Mouse (Mus musculus) liver, postnatal 0 days (tissue): ENCODE measurements around the gene Ddx39b.

Experiments used
- CTCF ChIP-seq: sonication (generic); IDR thresholded peaks from 2 replicates; pipeline ENCODE4 v1.5.1; 2016; ENCODE audit warnings: antibody characterized with exemption, low read depth
- EP300 ChIP-seq: IDR thresholded peaks from 2 replicates; pipeline ENCODE4 v1.6.1; 2016; ENCODE audit warnings: antibody characterized with exemption, low read depth, mild to moderate bottlenecking

DNA sequence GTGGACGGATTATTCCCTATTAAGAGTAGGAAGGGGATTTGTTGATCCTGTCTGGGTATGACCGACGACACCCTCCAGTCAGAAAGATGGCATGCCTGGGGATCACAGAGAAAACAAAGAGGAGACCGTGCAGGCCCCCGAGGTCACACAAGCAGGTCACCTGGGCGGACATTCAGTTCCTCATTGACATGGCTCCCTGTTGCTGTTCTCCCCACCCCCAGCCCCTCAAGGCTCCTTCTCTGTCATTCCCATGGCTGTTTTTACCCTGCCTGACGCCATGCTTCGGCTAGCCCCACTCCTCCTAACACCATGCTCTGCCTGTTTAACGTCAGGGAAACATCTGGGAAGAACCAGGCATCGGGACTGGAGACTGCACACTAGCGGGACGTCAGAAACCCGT, 20.1 kb downstream of the Ddx39b start:
- TF ChIP-seq CTCF (no peak), EP300 (no peak)
